Mouse (Mus musculus) intestine, postnatal 0 days (tissue): ENCODE results near the gene Engase. TPM values are rescaled to one million over a fixed set of nuclear protein-coding genes. Genes with fewer than 3 reads are reported as not detected.

Experiments
- ATAC-seq: fragments of 200-750 bp; cut with Nextera tagmentation; 2 replicates; pipeline ENCODE4 v1.8.0; 2017; ENCODE audit warnings: mild to moderate bottlenecking, moderate TSS enrichment, moderate library complexity
- H3K27ac ChIP-seq: fragments of 300-500 bp; sonication (generic); 2 replicates; pipeline ENCODE4 v1.5.1; 2014; ENCODE audit warnings: mild to moderate bottlenecking, low read depth, low read length, moderate library complexity
- H3K27me3 ChIP-seq: fragments of 300-500 bp; sonication (generic); replicated peaks from 2 replicates; pipeline ENCODE4 v1.6.1; 2014; ENCODE audit warnings: low read length, mixed read lengths; ENCODE audit not compliant: control insufficient read depth, insufficient read depth
- H3K36me3 ChIP-seq: fragments of 300-500 bp; sonication (generic); 2 replicates; pipeline ENCODE4 v1.6.1; 2014; ENCODE audit warnings: mild to moderate bottlenecking, moderate library complexity; ENCODE audit not compliant: control insufficient read depth, insufficient read depth
- H3K4me1 ChIP-seq: fragments of 300-500 bp; sonication (generic); replicated peaks from 2 replicates; pipeline ENCODE4 v1.6.1; 2014; ENCODE audit warnings: antibody characterized with exemption, low read length, mixed read lengths; ENCODE audit not compliant: control insufficient read depth, insufficient read depth
- H3K4me2 ChIP-seq: fragments of 300-500 bp; sonication (generic); replicated peaks from 2 replicates; pipeline ENCODE4 v1.6.1; 2014; ENCODE audit warnings: low read depth, mild to moderate bottlenecking, moderate library complexity
- H3K4me3 ChIP-seq: fragments of 300-500 bp; sonication (generic); 2 replicates; pipeline ENCODE4 v1.5.1; 2014; ENCODE audit warnings: low read depth, low read length
- H3K9ac ChIP-seq: fragments of 300-500 bp; sonication (generic); 2 replicates; pipeline ENCODE4 v1.6.1; 2014; ENCODE audit warnings: mild to moderate bottlenecking, low read depth, low read length
- H3K9me3 ChIP-seq: fragments of 300-500 bp; sonication (generic); 2 replicates; pipeline ENCODE4 v1.6.1; 2016; ENCODE audit warnings: mixed run types; ENCODE audit not compliant: control insufficient read depth
- CTCF ChIP-seq: sonication (generic); IDR thresholded peaks from 2 replicates; pipeline ENCODE4 v1.5.1; 2016; ENCODE audit warnings: low read depth, mild to moderate bottlenecking, control low read depth, antibody characterized with exemption, moderate library complexity
- whole genome bisulfite sequencing: fragments of 180-500 bp; shearing (Covaris S2); extraction: QIAGEN DNeasy Blood & Tissue Kit; methylation state at CpG from one replicate; pipeline ENCODE4 v1.1.7; 2014; 5-methylcytosine and 5-hydroxymethylcytosine counted together
- polyA plus RNA-seq: library from polyadenylated mRNA; unstranded; fragments of >200 nt; fragmentation: Nextera tagmentation; extraction: Ambion mirVana; gene quantifications from 2 replicates; pipeline ENCODE4 v1.2.1, GENCODE M21; 2015

Engase gene
- polyA plus RNA-seq, 1 experiment from 2014 or later, result 11.3 TPM

DNA sequence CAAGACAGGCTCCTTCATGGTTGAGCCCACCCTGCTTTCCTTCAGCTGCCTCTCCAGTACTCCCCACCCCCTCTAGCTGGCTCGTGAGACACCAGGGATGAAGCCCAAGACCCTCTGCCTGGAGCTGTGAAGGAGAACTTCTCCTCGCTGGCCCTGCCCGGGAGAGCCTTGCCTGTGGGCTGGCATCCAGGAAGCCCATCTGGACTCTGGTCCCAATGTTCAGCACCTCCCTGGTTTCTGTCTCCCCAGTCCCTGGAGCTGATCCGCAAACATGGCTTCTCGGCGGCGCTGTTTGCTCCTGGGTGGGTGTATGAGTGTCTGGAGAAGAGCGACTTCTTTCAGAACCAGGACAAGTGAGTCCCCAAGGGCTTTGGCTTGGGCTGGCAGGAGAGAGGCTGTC lies 7.5 kb downstream of the Engase start:
- 83% methylated on average over 8 of the region's 8 CpGs for WGBS
- no peak overlapping the region for H3K4me3 ChIP-seq
- no peak for TF ChIP-seq CTCF
- ATAC-seq, result no peak
- no peaks in the 10 kb centered on the region for H3K9me3 ChIP-seq
- H3K27ac ChIP-seq, result no peak overlapping the region
- H3K27me3 ChIP-seq, result no peaks in the 10 kb centered on the region
- peaks cover 79% of the 10 kb centered on the region for H3K36me3 ChIP-seq
- no peak overlapping the region for H3K9ac ChIP-seq
- H3K4me2 ChIP-seq, result no peak overlapping the region
- H3K4me1 ChIP-seq, result no peaks in the 10 kb centered on the region

DNA sequence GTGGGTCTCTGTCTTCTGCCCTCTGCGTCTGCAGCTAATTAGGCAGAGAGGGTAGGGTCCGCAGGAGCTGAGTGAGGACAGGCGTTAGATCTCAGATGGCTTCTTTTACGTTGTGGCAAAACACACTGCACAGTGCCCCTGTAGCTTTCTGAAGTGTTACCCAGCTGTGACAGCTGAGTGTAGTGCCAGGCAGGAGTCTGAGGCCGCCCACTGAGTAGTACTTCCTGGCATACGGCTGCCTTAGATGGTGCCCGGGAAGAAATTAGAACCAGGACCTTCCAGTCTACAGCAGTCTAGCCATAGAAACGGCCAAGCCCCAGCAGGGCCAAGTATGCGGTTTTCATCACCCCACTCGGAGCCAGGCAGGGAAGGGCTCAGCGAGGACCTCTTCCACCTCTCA lies 8.7 kb downstream of the Engase start:
- no peak overlapping the region for H3K9ac ChIP-seq
- 88% methylated on average over 11 of the region's 11 CpGs for whole genome bisulfite sequencing
- no peak overlapping the region for H3K4me2 ChIP-seq
- no peak overlapping the region for H3K27ac ChIP-seq
- no peaks in the 10 kb centered on the region for H3K27me3 ChIP-seq
- no peaks in the 10 kb centered on the region for H3K9me3 ChIP-seq
- H3K4me1 ChIP-seq, result no peaks in the 10 kb centered on the region
- TF ChIP-seq CTCF, result no peak
- H3K36me3 ChIP-seq, result peaks cover 71% of the 10 kb centered on the region
- ATAC-seq, result no peak
- H3K4me3 ChIP-seq, result no peak overlapping the region

DNA sequence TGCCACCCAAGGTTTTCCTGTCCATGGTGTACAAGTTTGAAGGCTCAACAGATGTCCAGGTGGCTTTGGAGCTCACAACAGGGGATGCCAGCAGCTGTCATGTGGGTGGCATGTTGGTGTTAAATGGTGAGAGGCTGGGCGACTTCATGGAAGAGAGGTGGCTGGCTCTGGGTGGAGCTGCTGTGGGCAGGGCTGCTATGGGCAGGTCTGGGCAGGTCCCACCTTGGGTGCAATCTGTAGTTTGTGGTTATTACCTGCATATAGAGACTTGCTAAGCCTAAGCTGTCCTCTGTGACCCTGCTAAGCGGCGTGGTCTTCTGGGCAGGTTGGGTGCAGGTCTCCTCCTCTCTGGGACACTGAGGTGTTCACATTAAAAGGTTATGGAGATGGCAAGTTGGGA lies 9.2 kb downstream of the Engase start:
- Histone ChIP-seq H3K27me3 (no peaks in the 10 kb centered on the region), H3K9me3 (no peaks in the 10 kb centered on the region), H3K4me3 (no peak overlapping the region), H3K36me3 (peaks cover 70% of the 10 kb centered on the region), H3K4me1 (no peaks in the 10 kb centered on the region), H3K4me2 (no peak overlapping the region), H3K27ac (no peak overlapping the region), H3K9ac (no peak overlapping the region)
- TF ChIP-seq CTCF, result no peak
- ATAC-seq, result no peak
- WGBS, result 85% methylated on average over 3 of the region's 3 CpGs

DNA sequence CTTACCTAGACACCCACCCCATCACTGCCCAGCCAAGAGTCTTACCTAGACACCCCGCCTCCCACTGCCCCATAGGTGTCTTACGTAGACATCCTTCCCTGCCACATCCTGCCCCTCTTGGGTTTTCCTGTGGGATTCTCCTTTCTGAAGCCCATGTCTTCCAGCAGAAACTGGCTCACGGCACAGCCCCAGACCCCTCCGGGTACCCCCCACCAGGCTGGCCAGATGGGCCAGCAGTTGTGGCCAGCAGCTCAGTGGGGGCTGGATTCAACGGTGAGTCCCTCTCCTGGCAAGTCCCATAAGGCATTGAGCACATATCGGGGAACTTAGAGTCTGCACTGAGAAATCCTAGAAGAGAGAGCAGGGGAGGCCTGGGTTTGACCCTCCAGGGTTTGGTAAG lies 9.7 kb downstream of the Engase start:
- no peaks in the 10 kb centered on the region for H3K9me3 ChIP-seq
- no peak overlapping the region for H3K4me3 ChIP-seq
- peaks cover 65% of the 10 kb centered on the region for H3K36me3 ChIP-seq
- no peak overlapping the region for H3K9ac ChIP-seq
- 88% methylated on average over 6 of the region's 6 CpGs for WGBS
- H3K4me2 ChIP-seq, result no peak overlapping the region
- H3K27me3 ChIP-seq, result no peaks in the 10 kb centered on the region
- ATAC-seq, result no peak
- H3K27ac ChIP-seq, result no peak overlapping the region; the same call in 1 of the 2 replicates
- no peaks in the 10 kb centered on the region for H3K4me1 ChIP-seq
- no peak for TF ChIP-seq CTCF

DNA sequence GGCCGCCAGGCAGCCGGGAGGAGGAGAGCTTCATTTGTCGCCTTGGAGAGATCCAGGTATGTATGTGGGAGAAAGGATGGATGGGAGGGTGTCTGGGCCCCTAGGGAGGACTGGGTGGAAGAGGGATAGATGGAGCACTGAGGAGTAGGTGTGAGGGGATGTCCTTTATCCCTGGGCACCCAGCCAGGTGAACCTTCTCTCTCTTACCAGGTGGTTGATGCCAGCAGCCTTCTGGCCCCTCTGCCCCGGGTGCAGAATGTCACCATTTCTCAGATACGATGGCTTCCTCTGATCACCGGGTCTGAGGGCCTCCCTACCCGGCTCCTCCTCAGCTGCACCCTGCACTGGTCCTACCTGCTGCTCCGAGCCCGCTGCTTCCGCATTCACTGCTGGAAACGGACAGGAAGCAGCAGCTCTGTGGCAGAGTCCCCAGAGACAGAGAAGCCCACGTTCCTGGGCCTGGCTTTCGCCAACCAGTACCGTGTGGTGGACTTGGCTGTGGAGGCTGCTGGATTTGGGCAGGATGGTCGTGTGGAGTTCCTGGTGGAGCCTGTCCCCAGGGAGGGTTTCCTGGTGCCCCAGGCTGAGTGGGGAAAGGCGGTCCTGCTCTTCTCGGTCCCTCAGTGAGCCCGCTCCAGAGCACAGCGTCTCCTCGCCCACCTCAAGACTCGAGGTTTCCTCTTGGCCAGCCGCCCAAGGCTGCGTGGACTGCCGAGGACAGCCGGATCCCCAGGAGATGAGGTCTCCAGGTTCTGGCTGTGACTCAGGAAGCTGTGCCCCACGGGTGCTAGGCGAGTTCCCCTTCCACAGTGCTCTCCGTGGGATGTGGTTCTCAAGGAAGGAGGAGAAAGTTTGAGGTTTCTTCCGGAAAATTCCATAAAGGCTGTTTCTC lies 10.5 kb downstream of the Engase start:
- Histone ChIP-seq H3K27me3 (no peaks in the 10 kb centered on the region), H3K9me3 (no peaks in the 10 kb centered on the region), H3K4me1 (no peaks in the 10 kb centered on the region), H3K27ac (no peak overlapping the region), H3K9ac (no peak overlapping the region), H3K36me3 (peaks cover 57% of the 10 kb centered on the region), H3K4me2 (no peak overlapping the region), H3K4me3 (no peak overlapping the region)
- ATAC-seq, result no peak
- WGBS, result 84% methylated on average over 29 of the region's 29 CpGs
- no peak for TF ChIP-seq CTCF

DNA sequence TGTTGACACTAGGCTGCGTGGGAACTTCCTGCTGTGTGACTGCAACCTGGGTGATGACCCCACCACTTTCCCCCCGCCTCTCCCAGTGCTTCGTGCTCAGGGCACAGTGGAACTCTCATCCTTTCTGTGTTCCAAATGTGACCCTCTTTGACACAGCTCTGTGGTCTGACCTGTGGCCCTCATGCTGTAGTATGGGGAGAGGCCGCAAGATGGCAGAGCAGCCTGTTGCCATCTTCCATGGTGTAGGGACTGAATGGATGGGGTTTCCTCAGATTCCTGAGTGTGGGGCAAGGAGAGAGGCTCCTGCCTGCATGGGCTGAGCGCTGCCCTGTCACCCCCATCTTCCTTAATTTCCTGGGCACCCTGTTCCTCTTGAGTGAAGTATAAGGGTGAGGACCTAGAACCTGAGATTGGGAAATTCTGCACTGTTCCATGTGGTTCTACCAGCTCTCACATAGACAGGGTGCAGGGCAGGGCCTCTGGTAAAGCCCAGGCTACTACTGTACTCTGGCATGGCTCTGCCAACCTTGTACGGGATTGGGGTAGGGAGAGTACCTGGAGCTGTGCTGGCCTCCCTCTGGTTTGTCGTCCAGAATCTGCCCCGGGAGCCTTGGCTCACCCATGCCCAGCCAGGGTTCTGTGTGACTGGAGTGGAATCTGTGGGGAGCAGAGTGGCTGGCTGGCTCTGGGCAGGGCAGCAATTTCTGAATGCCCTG lies 11.7 kb downstream of the Engase start:
- 73% methylated on average over 8 of the region's 8 CpGs for WGBS
- no peak overlapping the region for H3K4me2 ChIP-seq
- no peak overlapping the region for H3K27ac ChIP-seq
- H3K36me3 ChIP-seq, result peaks cover 45% of the 10 kb centered on the region
- no peaks in the 10 kb centered on the region for H3K9me3 ChIP-seq
- no peaks in the 10 kb centered on the region for H3K4me1 ChIP-seq
- no peak overlapping the region for H3K4me3 ChIP-seq
- no peak overlapping the region for H3K9ac ChIP-seq
- no peaks in the 10 kb centered on the region for H3K27me3 ChIP-seq
- no peak for ATAC-seq
- TF ChIP-seq CTCF, result peak; percentile 50
